Mouse (Mus musculus) midbrain, embryonic 13.5 days (tissue): Measurements from ENCODE around the gene Fxyd5. TPM values are rescaled to one million over a fixed set of nuclear protein-coding genes. Genes with fewer than 3 reads are reported as not detected.

Experiments used
- ATAC-seq: fragments of 200-750 bp; cut with Nextera tagmentation; 2 replicates; pipeline ENCODE4 v1.8.0; 2017; ENCODE audit warnings: mild to moderate bottlenecking, moderate TSS enrichment, moderate library complexity
- H3K27ac ChIP-seq: fragments of 300-500 bp; sonication (generic); 2 replicates; pipeline ENCODE4 v1.5.1; 2015; ENCODE audit warnings: inconsistent platforms, mild to moderate bottlenecking, moderate library complexity
- H3K27me3 ChIP-seq: fragments of 300-500 bp; sonication (generic); 2 replicates; pipeline ENCODE4 v1.6.1; 2015; ENCODE audit warnings: mild to moderate bottlenecking, inconsistent platforms
- H3K36me3 ChIP-seq: fragments of 300-500 bp; sonication (generic); 2 replicates; pipeline ENCODE4 v1.6.1; 2015; ENCODE audit warnings: mild to moderate bottlenecking, inconsistent platforms
- H3K4me1 ChIP-seq: fragments of 300-500 bp; sonication (generic); replicated peaks from 2 replicates; pipeline ENCODE4 v1.6.1; 2015; ENCODE audit warnings: inconsistent platforms
- H3K4me2 ChIP-seq: fragments of 300-500 bp; sonication (generic); replicated peaks from 2 replicates; pipeline ENCODE4 v1.6.1; 2015; ENCODE audit warnings: moderate library complexity, mild to moderate bottlenecking, inconsistent platforms
- H3K4me3 ChIP-seq: fragments of 300-500 bp; sonication (generic); replicated peaks from 2 replicates; pipeline ENCODE4 v1.5.1; 2015; ENCODE audit warnings: mild to moderate bottlenecking, inconsistent platforms
- H3K9ac ChIP-seq: fragments of 300-500 bp; sonication (generic); replicated peaks from 2 replicates; pipeline ENCODE4 v1.6.1; 2015; ENCODE audit warnings: mild to moderate bottlenecking, inconsistent platforms
- H3K9me3 ChIP-seq: fragments of 300-500 bp; sonication (generic); 2 replicates; pipeline ENCODE4 v1.6.1; 2016; ENCODE audit warnings: mild to moderate bottlenecking, inconsistent platforms
- WGBS: fragments of 180-500 bp; shearing (Covaris S2); methylation state at CpG from one replicate; pipeline ENCODE4 v1.1.7; 2015; 5-methylcytosine and 5-hydroxymethylcytosine counted together
- polyA plus RNA-seq: library from polyadenylated mRNA; unstranded; fragments of >200 nt; fragmentation: Nextera tagmentation; extraction: Ambion mirVana; gene quantifications from 2 replicates; pipeline ENCODE4 v1.2.1, GENCODE M21; 2015

The Fxyd5 gene
- polyA plus RNA-seq, 1 experiment from 2014 or later: 11.7 TPM

DNA sequence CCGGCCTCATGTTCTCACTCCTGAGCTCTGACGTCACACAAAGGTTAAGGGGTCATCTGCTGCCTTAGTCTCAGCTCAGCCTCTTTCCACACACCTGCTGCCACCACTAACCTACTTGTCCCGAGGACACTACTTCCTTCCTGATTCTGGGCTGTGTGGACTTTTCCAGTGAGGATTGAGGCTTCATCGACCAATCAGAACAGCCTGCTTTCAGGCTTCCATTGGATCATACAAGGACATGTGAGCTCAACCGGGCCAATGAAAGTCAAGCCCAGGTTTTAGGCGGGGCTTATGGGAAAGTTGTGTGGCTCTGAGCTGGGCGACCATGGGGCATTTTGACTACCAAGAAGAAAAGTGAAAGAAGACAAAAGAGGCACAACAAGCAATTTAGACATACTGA lies 5.4 kb downstream of the Fxyd5 start:
- no peak overlapping the region for H3K4me2 ChIP-seq
- H3K36me3 ChIP-seq: no peaks in the 10 kb centered on the region
- H3K4me3 ChIP-seq: no peak overlapping the region
- no peak overlapping the region for H3K27ac ChIP-seq
- no peak overlapping the region for H3K9ac ChIP-seq
- no peak for ATAC-seq
- peaks cover 24% of the 10 kb centered on the region for H3K27me3 ChIP-seq
- 89% methylated on average over 7 of the region's 7 CpGs for WGBS
- H3K9me3 ChIP-seq: no peaks in the 10 kb centered on the region
- 0 out of 2 replicates have a peak, but pooled peaks cover 2% of the 10 kb centered on the region for H3K4me1 ChIP-seq

DNA sequence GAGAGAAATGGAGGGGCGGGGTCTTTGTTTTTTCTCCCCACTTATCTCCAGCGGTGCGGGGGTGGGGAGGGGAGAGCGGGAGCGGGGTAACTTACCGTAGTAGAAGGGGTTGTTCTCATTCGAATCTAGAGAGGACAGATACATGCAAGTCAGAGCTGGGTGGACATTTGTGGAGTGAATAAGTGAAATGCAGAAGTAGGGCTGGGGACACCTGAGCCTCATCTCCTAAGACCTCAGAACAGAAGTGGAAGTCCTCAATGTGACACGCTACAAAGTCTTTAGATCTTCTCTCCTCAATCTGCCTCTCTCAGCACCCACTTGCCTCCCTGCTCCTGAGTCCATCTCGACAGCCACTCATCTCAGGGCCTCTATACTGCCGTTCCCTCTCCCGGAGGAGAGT lies 7.0 kb downstream of the Fxyd5 start:
- no peak overlapping the region for H3K4me3 ChIP-seq
- ATAC-seq: no peak
- H3K9me3 ChIP-seq: no peaks in the 10 kb centered on the region
- no peak overlapping the region for H3K27ac ChIP-seq
- 84% methylated on average over 11 of the region's 11 CpGs for WGBS
- H3K4me2 ChIP-seq: no peak overlapping the region
- no peaks in the 10 kb centered on the region for H3K4me1 ChIP-seq
- peaks cover 7% of the 10 kb centered on the region for H3K27me3 ChIP-seq
- no peak overlapping the region for H3K9ac ChIP-seq
- H3K36me3 ChIP-seq: no peaks in the 10 kb centered on the region

DNA sequence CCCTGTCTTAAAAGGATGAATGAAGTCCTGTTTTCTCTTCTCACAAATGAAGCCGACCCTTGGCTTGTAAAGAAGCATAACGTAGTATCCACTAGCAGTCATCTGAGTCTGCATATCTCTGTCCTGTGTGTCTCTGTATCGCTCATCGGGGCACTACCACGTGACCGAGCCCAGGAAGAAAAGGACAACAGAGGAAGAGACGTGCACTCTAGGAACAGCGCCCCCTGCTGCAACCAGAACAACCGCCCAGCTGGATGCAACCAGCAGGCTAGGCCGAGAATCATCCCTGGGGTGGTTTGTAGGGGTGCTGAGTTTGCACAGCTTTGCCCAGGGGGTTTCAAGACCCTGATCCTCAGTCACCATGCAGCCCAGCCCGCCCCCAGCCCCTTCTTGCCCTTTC lies 7.5 kb downstream of the Fxyd5 start:
- ATAC-seq: no peak
- Histone ChIP-seq H3K27ac (no peak overlapping the region), H3K4me2 (no peak overlapping the region), H3K9me3 (no peaks in the 10 kb centered on the region), H3K27me3 (peaks cover 4% of the 10 kb centered on the region), H3K4me1 (no peaks in the 10 kb centered on the region), H3K9ac (no peak overlapping the region), H3K4me3 (no peak overlapping the region), H3K36me3 (no peaks in the 10 kb centered on the region)
- 64% methylated on average over 11 of the region's 11 CpGs for WGBS

DNA sequence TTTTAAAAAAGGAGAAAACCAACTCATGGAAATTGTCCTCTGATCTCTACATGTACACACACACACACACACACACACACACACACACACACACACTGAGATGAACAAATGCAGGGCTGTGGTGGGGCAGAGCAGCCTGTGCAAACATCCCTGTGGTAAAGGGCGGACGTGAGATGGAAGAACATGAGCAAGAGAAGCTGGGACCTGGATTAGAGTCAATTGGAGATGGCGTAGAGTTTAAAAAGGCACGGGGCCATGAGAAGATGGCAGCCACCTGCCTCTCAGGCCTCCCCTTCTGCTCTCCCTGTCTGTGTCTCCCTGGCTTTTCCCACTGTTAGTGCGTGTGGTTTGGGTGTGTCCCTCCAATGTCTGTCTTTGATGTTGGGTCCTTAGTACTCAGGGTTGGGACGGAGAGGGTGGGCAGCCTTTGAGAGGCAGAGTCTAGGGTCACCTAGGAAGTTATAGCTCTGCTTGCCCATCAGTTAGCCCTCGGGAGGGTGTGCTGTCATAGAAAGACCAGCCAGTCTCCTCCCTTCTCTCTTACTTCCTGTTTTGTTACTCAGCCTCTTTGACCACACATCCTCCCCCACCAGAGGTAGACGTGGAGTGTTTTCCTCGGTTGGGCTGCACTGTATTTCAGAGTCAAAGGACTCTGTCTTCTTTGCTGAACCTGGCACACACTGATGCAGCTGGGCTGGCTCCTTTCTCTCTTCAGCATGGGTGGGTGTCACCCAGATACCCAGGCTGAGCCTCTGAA lies 8.7 kb downstream of the Fxyd5 start:
- 77% methylated on average over 9 of the region's 9 CpGs for WGBS
- H3K9ac ChIP-seq: no peak overlapping the region
- no peak for ATAC-seq
- no peaks in the 10 kb centered on the region for H3K36me3 ChIP-seq
- no peak overlapping the region for H3K27ac ChIP-seq
- H3K4me3 ChIP-seq: no peak overlapping the region
- no peaks in the 10 kb centered on the region for H3K4me1 ChIP-seq
- H3K27me3 ChIP-seq: no peaks in the 10 kb centered on the region
- H3K4me2 ChIP-seq: no peak overlapping the region
- H3K9me3 ChIP-seq: no peaks in the 10 kb centered on the region

DNA sequence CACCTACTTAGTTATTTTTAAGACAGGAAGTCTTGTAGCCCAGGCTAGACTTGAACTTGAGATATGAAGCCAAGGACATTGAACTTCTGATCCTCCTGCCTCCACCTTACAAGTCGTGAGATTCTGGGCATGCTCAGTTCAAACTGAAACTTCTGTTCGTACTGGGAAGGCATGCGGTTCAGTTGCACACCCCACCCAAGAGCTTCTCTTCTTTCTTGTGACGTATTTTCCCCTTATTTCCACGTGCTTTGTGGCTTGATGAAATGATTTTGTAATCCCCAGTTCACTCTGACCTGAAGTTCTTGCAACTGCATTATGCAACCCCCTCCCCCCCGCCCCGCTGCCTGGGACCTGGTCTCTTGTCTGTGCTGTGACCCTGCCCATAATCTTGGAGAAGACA lies 10.6 kb downstream of the Fxyd5 start:
- Histone ChIP-seq H3K9me3 (no peaks in the 10 kb centered on the region), H3K36me3 (no peaks in the 10 kb centered on the region), H3K9ac (no peak overlapping the region), H3K27me3 (no peaks in the 10 kb centered on the region), H3K4me2 (no peak overlapping the region), H3K27ac (no peak overlapping the region), H3K4me1 (no peaks in the 10 kb centered on the region), H3K4me3 (no peak overlapping the region)
- ATAC-seq: no peak
- 83% methylated on average over 7 of the region's 7 CpGs for WGBS

DNA sequence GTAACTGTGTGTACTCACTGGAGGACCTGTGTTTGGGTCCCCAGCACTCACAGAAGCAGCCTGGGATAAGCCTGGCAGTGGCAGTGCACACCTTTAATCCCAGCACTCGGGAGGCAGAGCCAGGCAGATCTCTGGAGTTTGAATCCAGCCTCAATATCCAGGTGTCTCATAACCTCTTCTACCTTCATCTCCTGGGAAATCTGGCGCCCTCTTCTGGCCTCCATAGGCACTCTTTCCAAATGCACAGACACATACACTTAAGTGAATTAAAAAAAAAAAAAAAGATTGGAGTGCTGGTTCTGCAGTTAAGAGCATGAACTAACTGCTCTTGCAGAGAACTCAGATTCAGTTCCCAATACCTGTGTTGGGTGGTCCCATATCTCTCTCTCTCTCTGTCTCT lies 11.6 kb downstream of the Fxyd5 start:
- Histone ChIP-seq H3K4me1 (no peaks in the 10 kb centered on the region), H3K4me2 (no peak overlapping the region), H3K27ac (no peak overlapping the region), H3K9ac (no peak overlapping the region), H3K4me3 (no peak overlapping the region), H3K9me3 (no peaks in the 10 kb centered on the region), H3K36me3 (no peaks in the 10 kb centered on the region), H3K27me3 (no peaks in the 10 kb centered on the region)
- no peak for ATAC-seq
- 67% methylated on average over 2 of the region's 2 CpGs for WGBS

DNA sequence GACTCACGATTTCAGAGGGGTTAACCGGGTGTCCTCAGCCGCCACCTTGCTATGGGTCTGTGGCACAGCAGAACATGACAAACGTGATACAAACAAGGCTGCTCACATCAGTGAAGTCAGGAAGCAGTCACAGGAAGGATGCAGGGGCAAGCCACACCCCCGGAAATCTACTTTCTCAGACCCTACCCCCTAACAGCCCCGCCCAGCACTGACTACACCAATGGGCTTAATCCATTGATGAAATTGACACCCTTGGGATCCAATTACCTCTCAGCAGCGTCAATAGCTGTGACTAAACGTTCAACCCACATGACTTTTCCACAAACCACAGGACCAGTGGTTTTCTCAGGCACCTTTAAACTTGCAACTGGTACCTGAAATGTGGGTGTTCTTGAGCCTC lies 13.7 kb downstream of the Fxyd5 start:
- Histone ChIP-seq H3K4me3 (no peak overlapping the region), H3K4me1 (no peaks in the 10 kb centered on the region), H3K36me3 (no peaks in the 10 kb centered on the region), H3K9me3 (no peaks in the 10 kb centered on the region), H3K27ac (no peak overlapping the region), H3K27me3 (no peaks in the 10 kb centered on the region), H3K9ac (no peak overlapping the region), H3K4me2 (no peak overlapping the region)
- ATAC-seq: no peak
- 69% methylated on average over 8 of the region's 8 CpGs for WGBS

DNA sequence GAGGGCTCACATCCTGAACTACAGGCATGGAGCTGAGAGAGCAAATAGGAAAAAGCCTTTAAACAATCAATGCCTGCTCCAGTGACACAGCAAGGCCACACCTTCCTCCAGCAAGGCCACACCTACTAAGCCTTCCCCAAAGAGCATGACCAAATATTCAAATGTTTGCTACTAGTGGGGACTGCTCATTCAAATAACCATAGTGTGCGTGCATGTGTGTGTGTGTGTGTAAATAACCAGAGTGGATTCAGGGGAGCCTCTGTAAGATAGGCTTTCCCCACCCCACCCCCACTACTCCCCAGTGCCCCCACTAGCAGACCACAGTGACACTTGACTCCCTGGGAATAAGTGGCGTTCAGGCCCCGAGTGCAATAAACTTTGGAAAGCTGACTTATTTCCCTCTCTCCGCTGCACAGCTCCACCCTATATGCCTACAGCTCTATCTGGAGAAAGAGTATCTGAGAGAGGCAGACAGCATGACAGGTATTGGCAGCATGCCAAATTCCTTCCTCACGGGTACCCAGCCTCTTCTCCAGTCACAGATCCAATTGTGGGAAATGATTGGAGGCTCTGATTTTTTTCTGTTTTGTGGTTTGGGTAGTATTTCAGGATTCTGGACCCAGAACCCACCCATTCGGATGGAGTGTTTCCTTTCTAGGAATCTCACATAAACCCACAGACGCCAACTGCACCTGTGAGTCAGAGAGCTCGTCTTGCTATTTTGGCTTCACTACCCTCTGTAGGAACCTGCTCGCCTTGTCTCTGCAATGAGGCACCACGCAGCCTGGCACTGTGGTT lies 25.0 kb downstream of the Fxyd5 start:
- Histone ChIP-seq H3K4me2 (no peak overlapping the region), H3K27ac (no peak overlapping the region), H3K9me3 (no peaks in the 10 kb centered on the region), H3K27me3 (no peaks in the 10 kb centered on the region), H3K9ac (no peak overlapping the region), H3K36me3 (no peaks in the 10 kb centered on the region), H3K4me3 (no peak overlapping the region), H3K4me1 (peaks cover 6% of the 10 kb centered on the region; the same call in 1 of the 2 replicates)
- ATAC-seq: no peak
- 66% methylated on average over 10 of the region's 10 CpGs for WGBS

DNA sequence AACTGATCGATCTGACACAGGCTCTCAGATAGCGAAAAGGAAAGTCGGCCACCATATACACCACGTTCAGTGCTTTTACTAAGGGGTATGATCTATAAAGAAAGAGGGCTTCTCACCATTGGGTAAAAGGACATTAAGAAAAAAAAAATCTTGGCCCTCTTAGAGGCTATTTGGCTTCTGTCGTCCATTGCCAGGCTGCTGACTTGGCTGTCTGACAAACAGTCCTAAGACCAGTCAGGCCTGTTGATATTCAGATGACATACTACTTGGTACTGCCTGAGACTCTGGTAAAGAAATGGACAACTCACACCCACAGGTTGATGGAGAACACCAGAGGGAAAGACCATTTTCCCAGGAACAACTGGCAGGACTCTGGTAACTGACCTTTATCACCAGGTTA lies 29.3 kb downstream of the Fxyd5 start:
- H3K9me3 ChIP-seq: no peaks in the 10 kb centered on the region
- ATAC-seq: no peak
- H3K4me1 ChIP-seq: peaks cover 6% of the 10 kb centered on the region; the same call in 1 of the 2 replicates
- no peaks in the 10 kb centered on the region for H3K36me3 ChIP-seq
- H3K27ac ChIP-seq: no peak overlapping the region
- H3K27me3 ChIP-seq: no peaks in the 10 kb centered on the region
- H3K4me3 ChIP-seq: no peak overlapping the region
- 89% methylated on average over 5 of the region's 5 CpGs for WGBS
- no peak overlapping the region for H3K4me2 ChIP-seq
- no peak overlapping the region for H3K9ac ChIP-seq

DNA sequence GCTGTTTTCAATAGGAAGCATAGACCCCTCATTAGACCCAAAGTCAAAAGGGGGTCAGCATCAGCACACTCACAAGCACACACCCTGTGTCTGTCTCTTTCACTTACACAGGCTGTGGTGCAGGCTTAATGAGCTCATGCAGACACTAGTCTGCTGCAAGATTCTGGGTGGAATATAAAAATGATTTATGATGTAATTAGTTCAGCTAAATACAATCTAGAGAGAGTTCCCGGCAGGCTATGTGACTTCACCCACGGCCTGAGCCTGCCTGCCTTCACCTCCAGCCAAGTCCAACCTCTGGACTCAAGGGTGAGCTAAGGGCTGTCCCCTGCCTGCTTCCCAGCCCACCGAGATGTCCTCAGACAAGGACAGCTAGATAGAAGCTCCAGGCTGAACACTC lies 33.4 kb downstream of the Fxyd5 start:
- Histone ChIP-seq H3K27me3 (no peaks in the 10 kb centered on the region), H3K4me1 (no peaks in the 10 kb centered on the region), H3K4me3 (no peak overlapping the region), H3K36me3 (no peaks in the 10 kb centered on the region), H3K9ac (no peak overlapping the region), H3K9me3 (no peaks in the 10 kb centered on the region), H3K4me2 (no peak overlapping the region), H3K27ac (no peak overlapping the region)
- ATAC-seq: no peak
- 86% methylated on average over 3 of the region's 3 CpGs for WGBS

DNA sequence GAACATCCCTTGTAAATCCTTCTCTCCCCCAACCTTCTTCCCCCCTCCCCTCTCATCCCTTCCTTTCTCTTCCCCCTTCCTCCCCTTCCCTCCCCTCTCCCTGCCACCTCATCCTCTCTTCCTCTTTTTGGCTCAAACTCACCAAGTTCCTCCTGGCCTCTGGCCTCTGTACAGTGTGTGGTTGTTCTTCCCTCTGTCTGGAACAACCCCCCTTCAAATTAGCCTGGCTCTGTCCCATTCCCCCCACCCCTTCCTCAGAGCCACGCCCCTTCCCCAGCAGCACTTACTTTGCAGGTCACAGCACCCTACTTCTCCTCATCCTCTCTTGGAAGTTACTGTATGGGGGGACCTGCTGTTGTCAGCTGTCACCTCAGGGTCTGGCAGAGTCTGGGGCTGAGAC lies 34.1 kb downstream of the Fxyd5 start:
- H3K4me2 ChIP-seq: no peak overlapping the region
- 67% methylated on average over 1 of the region's 1 CpGs for WGBS
- no peaks in the 10 kb centered on the region for H3K36me3 ChIP-seq
- no peaks in the 10 kb centered on the region for H3K27me3 ChIP-seq
- H3K9me3 ChIP-seq: no peaks in the 10 kb centered on the region
- no peak overlapping the region for H3K9ac ChIP-seq
- ATAC-seq: no peak
- H3K27ac ChIP-seq: no peak overlapping the region
- H3K4me1 ChIP-seq: no peaks in the 10 kb centered on the region
- H3K4me3 ChIP-seq: no peak overlapping the region

DNA sequence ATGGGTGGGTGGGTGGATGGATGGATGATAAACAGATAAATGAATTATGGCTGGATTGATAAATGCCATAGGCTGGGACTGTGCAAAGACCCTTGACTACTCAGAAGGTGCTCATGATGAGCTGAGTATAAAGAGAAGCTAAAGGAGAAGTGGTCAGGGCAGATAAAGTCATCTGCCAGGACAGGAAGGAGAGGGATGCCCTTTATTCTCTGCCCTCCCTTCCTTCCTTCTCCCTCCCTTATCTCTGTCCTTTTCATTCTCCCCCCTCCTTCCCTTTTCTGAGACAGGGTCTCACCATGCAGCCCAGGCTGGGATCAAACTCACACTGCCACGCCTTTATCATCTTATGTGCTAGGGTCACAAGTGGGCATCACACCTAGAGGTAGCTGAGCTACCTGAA lies 34.5 kb downstream of the Fxyd5 start:
- H3K4me1 ChIP-seq: no peaks in the 10 kb centered on the region
- ATAC-seq: no peak
- H3K9ac ChIP-seq: no peak overlapping the region
- H3K27me3 ChIP-seq: no peaks in the 10 kb centered on the region
- H3K4me3 ChIP-seq: no peak overlapping the region
- H3K9me3 ChIP-seq: no peaks in the 10 kb centered on the region
- WGBS: 93% methylated on average over 1 of the region's 1 CpGs
- H3K4me2 ChIP-seq: no peak overlapping the region
- no peaks in the 10 kb centered on the region for H3K36me3 ChIP-seq
- no peak overlapping the region for H3K27ac ChIP-seq
